Mouse (Mus musculus): ENCODE data around the gene Slc25a38.

DNA sequence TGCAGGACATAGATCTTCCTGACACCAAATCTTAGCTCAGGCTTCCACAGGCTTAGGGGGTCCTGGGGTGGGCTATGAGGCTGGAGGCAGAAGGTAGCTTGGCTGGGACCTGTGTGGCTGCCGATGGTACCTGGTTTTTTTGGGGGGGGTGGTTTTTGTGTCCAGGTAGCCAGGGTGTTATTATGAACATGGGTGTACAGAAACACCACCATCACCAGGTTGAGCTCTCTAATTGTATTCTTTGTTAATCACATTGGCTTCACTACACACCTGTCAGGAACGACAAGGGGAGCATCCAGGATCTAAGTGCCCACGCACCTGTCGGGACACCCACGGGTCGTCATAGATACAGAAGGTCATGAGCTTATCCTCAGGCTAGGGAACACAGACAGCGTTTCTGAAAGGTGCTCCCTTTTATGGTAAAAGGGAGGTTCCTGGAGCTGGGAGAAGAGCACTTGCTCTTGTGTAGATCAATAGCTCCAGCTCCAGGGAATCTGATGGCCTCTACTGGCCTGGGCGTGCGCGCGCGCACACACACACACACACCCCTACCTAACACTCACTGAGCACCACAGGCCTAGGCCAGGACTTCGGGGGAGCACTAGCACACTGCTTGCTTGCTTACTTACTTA lies 24.5 kb downstream of the Slc25a38 start:
- TF ChIP-seq CTCF (IDR thresholded peaks at IDR 0.05; ENCODE audit: control insufficient read depth, insufficient read depth, low read length) (no peak), POLR2A (IDR thresholded peaks at IDR 0.05; ENCODE audit: borderline replicate concordance, control insufficient read depth, low read depth, low read length) (no peak)

All from bone marrow, adult 2 months (tissue).